Mouse (Mus musculus) CH12.LX (cell line): Measurements from ENCODE around the gene Morc3.

Experiments
- CTCF ChIP-seq, 2 experiments: IDR thresholded peaks in 1 of 2; conservative IDR thresholded peaks in 1 of 2; 2 replicates each; pipeline ENCODE4 v1.5.1; 2011 to 2012; ENCODE audit warnings: low read depth in 2 of 2, low read length in 2 of 2, improper control_type of control experiment in 1 of 2, inconsistent platforms in 1 of 2, mild to moderate bottlenecking in 1 of 2, moderate library complexity in 1 of 2
- EP300 ChIP-seq: IDR thresholded peaks from 2 replicates; pipeline ENCODE4 v1.6.1; 2011; ENCODE audit warnings: low read length, improper control_type of control experiment
- HCFC1 ChIP-seq: IDR thresholded peaks from 2 replicates; pipeline ENCODE4 v1.6.1; 2012; ENCODE audit warnings: low read depth, mild to moderate bottlenecking, inconsistent platforms, low read length, improper control_type of control experiment
- MAFK ChIP-seq: IDR thresholded peaks from 2 replicates; pipeline ENCODE4 v1.6.1; 2011; ENCODE audit warnings: low read length, improper control_type of control experiment; ENCODE audit not compliant: insufficient replicate concordance
- MAX ChIP-seq: IDR thresholded peaks from 2 replicates; pipeline ENCODE4 v1.6.1; 2011; ENCODE audit warnings: low read length, improper control_type of control experiment
- MEF2A ChIP-seq: IDR thresholded peaks from 2 replicates; pipeline ENCODE4 v1.6.1; 2014; ENCODE audit warnings: low read depth, mild to moderate bottlenecking, inconsistent platforms, low read length, improper control_type of control experiment, borderline replicate concordance
- POLR2A ChIP-seq: IDR thresholded peaks from 2 replicates; pipeline ENCODE4 v1.6.1; 2011; ENCODE audit warnings: low read depth, mild to moderate bottlenecking, improper control_type of control experiment, low read length
- POLR2AphosphoS2 ChIP-seq: IDR thresholded peaks from 2 replicates; pipeline ENCODE4 v1.6.1; 2011; ENCODE audit warnings: low read depth, low read length, improper control_type of control experiment
- TBP ChIP-seq: conservative IDR thresholded peaks from 2 replicates; pipeline ENCODE4 v1.6.1; 2011; ENCODE audit warnings: low read depth, low read length, improper control_type of control experiment
- TCF12 ChIP-seq: IDR thresholded peaks from 2 replicates; pipeline ENCODE4 v1.6.1; 2014; ENCODE audit warnings: low read depth, mild to moderate bottlenecking, inconsistent platforms, low read length, improper control_type of control experiment
- USF1 ChIP-seq: IDR thresholded peaks from 2 replicates; pipeline ENCODE4 v1.6.1; 2014; ENCODE audit warnings: low read depth, mild to moderate bottlenecking, inconsistent platforms, low read length, improper control_type of control experiment
- ZMIZ1 ChIP-seq: IDR thresholded peaks from 2 replicates; pipeline ENCODE4 v1.6.1; 2012; ENCODE audit warnings: low read depth, mild to moderate bottlenecking, inconsistent platforms, low read length, improper control_type of control experiment
- ZNF384 ChIP-seq: IDR thresholded peaks from 2 replicates; pipeline ENCODE4 v1.6.1; 2012; ENCODE audit warnings: low read depth, low read length, improper control_type of control experiment, inconsistent platforms

DNA sequence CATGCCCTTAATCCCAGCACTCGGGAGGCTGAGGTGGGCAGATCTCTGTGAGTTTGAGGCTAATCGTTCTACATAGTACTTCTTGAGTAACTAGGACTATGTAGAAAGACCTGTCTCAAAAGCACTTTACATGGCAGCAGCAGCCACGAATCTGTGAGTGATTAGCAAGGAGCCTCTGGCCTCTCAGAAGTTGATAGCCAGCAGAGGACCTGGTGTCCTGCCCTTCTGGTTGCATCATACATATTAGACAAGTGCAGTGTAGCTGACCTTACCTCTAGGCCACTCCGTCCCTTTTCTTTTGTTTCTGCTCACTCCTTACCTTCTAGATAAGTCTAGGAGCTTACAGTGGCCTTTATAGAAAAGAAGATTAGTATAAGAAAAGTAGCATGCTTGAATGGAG lies 28.0 kb downstream of the Morc3 start:
- TF ChIP-seq USF1: no peak
- no peak for TF ChIP-seq EP300
- no peak for TF ChIP-seq CTCF (conservative IDR thresholded peaks at IDR 0.05 in 1 of 2, IDR thresholded peaks at IDR 0.05 in 1 of 2; ENCODE audit: low read depth in 2 of 2, low read length in 2 of 2)
- no peak for TF ChIP-seq TCF12
- TF ChIP-seq HCFC1: no peak
- TF ChIP-seq ZMIZ1: no peak
- no peak for TF ChIP-seq ZNF384
- TF ChIP-seq POLR2A: no peak
- TF ChIP-seq MEF2A: no peak
- no peak for TF ChIP-seq TBP
- no peak for TF ChIP-seq MAX
- no peak for TF ChIP-seq POLR2AphosphoS2
- TF ChIP-seq MAFK: no peak
